Mouse (Mus musculus) embryonic facial prominence, embryonic 10.5 days (tissue): ENCODE results near the gene Tmem229a. TPM values are rescaled to one million over a fixed set of nuclear protein-coding genes. Genes with fewer than 3 reads are reported as not detected.

Source experiments
- DNase-seq: peaks from one replicate; pipeline ENCODE4 v3.0.0-alpha.2; 2017; ENCODE audit warnings: low spot score
- H3K27ac ChIP-seq: fragments of 300-500 bp; sonication (generic); replicated peaks from 2 replicates; pipeline ENCODE4 v1.5.1; 2016; ENCODE audit warnings: mild to moderate bottlenecking
- H3K27me3 ChIP-seq: fragments of 300-500 bp; sonication (generic); replicated peaks from 2 replicates; pipeline ENCODE4 v1.6.1; 2016; ENCODE audit warnings: low read depth, mild to moderate bottlenecking; ENCODE audit not compliant: poor library complexity, severe bottlenecking
- H3K36me3 ChIP-seq: fragments of 300-500 bp; sonication (generic); replicated peaks from 2 replicates; pipeline ENCODE4 v1.6.1; 2016; ENCODE audit warnings: mild to moderate bottlenecking, moderate library complexity
- H3K4me1 ChIP-seq: fragments of 300-500 bp; sonication (generic); 2 replicates; pipeline ENCODE4 v1.6.1; 2016
- H3K4me3 ChIP-seq: fragments of 300-500 bp; sonication (generic); 2 replicates; pipeline ENCODE4 v1.5.1; 2016; ENCODE audit warnings: mild to moderate bottlenecking, moderate library complexity
- H3K9me3 ChIP-seq: fragments of 300-500 bp; sonication (generic); 2 replicates; pipeline ENCODE4 v1.6.1; 2016; ENCODE audit warnings: mild to moderate bottlenecking
- WGBS: fragments of 180-500 bp; shearing (Covaris S2); methylation state at CpG from one replicate; pipeline ENCODE4 v1.1.7; 2016; 5-methylcytosine and 5-hydroxymethylcytosine counted together
- polyA plus RNA-seq: library from polyadenylated mRNA; unstranded; fragments of >200 nt; fragmentation: Nextera tagmentation; extraction: Ambion mirVana; gene quantifications from 2 replicates; pipeline ENCODE4 v1.2.1, GENCODE M21; 2016

Gene Tmem229a
- 0.64 and 0.69 TPM in 2 replicates for polyA plus RNA-seq

DNA sequence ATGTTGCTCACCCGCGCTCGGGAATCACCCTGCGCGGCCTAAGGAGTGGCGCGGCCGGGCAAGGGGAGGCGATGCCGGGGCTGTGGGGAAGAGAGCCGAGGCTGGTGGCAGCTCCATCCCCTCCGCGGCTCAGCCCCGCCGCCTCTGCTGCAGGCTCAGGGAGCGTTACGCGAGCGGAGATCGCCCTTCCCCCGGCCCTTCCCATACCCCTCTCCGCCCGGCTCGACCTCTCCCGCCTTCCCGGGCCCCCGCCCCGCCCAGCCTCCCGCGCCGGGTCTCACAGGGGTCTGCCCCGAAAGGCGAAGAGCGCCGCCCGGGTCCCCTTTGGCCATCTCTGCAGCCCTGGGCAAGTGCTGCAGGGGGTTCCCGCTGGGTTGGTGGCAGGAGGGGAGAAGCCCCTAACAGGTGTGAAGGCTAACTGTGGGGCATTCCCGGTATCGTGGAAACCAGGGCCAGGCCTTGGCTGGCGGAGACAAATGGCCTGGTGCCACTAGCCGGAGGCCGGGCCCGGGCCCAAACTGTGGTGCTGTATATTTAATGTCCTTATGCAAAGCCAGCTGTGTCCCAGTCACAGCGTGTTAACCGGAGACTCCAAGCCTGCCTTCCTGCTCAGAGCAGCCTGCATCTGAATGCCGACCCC, at the start of gene Tmem229a:
Gene Tmem229a (minus strand): TSS at position 352 of the 640 bp plus-strand sequence.
- H3K27me3 ChIP-seq: peaks cover 23% of the 10 kb centered on the region
- no peaks in the 10 kb centered on the region for H3K36me3 ChIP-seq
- peak within 1 kb of the TSS; percentile 73 for H3K4me3 ChIP-seq
- WGBS: under 1% methylated on average over 45 of the region's 46 CpGs
- peaks cover 22% of the 10 kb centered on the region for H3K4me1 ChIP-seq
- DNase-seq: peak; percentile 75
- H3K27ac ChIP-seq: peak within 1 kb of the TSS; percentile 83
- H3K9me3 ChIP-seq: no peaks in the 10 kb centered on the region

DNA sequence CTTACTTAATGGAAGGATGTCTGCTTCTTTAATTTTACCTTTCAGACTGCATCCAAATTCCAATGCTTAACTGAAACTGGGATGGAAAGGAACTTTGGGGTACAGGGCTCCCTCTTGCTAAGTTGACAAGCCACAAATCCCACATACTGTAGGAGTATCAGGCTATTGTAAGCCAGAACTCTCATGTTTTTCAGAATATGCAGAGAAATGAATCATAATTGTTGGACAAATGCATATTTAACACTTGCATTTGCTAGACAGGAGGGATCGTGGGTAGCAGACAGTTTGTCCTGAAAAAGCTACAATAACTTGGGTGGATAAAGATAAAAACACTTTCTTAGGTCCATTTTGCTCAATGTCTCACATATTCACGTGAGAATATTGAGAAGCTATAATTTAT, 37.7 kb upstream of the Tmem229a start:
- 71% methylated on average over 2 of the region's 2 CpGs for WGBS
- Histone ChIP-seq H3K36me3 (no peaks in the 10 kb centered on the region), H3K27ac (no peak overlapping the region), H3K4me3 (no peak overlapping the region), H3K27me3 (no peaks in the 10 kb centered on the region), H3K9me3 (no peaks in the 10 kb centered on the region), H3K4me1 (no peaks in the 10 kb centered on the region)
- no peak for DNase-seq

DNA sequence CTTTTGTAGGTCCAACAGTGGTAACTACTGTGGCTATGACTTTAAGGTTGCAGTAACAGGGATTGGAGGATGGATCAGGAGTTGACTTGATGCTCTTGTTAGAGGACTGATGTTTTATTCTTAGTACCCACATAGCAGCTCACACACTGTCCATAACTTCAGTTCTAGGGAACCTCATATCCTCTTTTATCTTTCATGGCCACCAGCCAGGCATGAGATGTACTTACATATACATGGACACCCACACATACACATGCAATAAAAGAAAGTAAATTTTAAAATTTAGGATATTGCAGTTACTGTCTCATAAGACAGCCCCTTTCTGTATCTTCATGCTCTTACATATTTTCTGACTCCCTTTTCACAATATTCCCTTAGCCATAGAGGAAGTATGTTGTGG, 33.7 kb upstream of the Tmem229a start:
- no peak for DNase-seq
- Histone ChIP-seq H3K27ac (no peak overlapping the region), H3K4me3 (no peak overlapping the region), H3K4me1 (no peaks in the 10 kb centered on the region), H3K36me3 (no peaks in the 10 kb centered on the region), H3K9me3 (no peaks in the 10 kb centered on the region), H3K27me3 (no peaks in the 10 kb centered on the region)

GRCm38 (mm10) chr6:24976176-24976575, 20.1 kb upstream of the Tmem229a start:
- no peak for DNase-seq
- no peaks in the 10 kb centered on the region for H3K27me3 ChIP-seq
- H3K9me3 ChIP-seq: no peaks in the 10 kb centered on the region
- H3K36me3 ChIP-seq: no peaks in the 10 kb centered on the region
- WGBS: 52% methylated on average over 2 of the region's 2 CpGs
- H3K4me1 ChIP-seq: no peaks in the 10 kb centered on the region
- H3K4me3 ChIP-seq: no peak overlapping the region
- no peak overlapping the region for H3K27ac ChIP-seq

DNA sequence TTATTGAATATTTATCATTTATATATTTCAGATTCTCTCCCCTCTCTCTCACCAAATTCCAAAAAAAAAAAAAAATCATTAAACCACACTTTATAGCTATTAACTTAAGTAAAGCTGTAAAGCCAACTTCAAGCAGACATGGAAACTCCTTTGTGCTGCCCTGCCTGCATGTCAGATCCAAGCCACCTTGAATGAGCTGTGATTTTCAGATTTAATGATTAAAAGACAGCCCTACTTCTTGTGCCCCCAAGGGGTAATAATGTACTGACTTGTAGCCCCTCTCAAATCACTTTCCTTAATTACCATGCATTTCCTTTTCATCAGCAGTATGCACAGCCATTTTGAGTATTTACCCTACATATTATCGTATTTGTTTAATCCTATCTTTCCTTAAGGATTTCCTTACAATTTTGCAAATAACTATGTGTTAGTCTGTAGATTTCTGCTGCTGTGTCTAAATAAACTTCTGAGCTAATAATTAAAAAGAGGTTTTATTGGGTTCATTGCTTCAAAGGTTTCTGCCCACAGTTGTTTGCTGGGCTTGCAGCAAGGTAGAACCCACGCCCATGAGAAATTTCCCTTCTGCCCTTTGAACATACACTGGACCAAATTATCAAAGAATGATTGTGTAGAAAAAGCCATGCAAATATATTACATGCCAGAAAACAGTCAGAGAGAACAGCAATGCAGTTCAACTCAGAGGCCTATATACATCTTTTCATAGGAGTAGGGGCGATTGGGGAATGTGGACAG, 12.6 kb upstream of the Tmem229a start:
- 84% methylated on average over 3 of the region's 3 CpGs for WGBS

DNA sequence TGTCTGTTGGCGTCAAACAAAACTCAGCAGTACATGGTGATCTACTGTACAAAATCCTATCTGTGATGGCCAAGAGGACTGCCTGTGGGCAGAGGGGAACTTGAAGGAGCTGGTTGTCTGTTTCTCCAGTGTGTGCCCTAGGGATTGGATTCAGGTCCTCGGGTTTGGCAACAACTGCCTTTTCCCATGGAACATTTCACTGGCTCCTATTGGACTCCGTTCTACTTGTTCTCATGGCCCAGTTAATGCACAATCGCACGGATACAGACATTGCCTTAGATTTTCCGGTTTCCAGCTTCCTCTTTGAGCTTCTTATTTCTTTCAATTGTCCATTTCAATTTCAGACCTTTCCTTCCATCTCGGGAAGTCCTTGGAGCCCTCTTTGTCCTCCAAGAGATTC, 11.6 kb upstream of the Tmem229a start:
- Histone ChIP-seq H3K36me3 (no peaks in the 10 kb centered on the region), H3K4me1 (no peaks in the 10 kb centered on the region), H3K27me3 (no peaks in the 10 kb centered on the region), H3K9me3 (no peaks in the 10 kb centered on the region), H3K4me3 (no peak overlapping the region), H3K27ac (no peak overlapping the region)
- no peak for DNase-seq
- 87% methylated on average over 7 of the region's 7 CpGs for WGBS

More for the DNA sequence above, 12.6 kb upstream of the Tmem229a start:
- Histone ChIP-seq H3K36me3 (no peaks in the 10 kb centered on the region), H3K27me3 (no peaks in the 10 kb centered on the region), H3K27ac (no peak overlapping the region), H3K4me1 (no peaks in the 10 kb centered on the region), H3K4me3 (no peak overlapping the region), H3K9me3 (no peaks in the 10 kb centered on the region)
- DNase-seq: no peak

DNA sequence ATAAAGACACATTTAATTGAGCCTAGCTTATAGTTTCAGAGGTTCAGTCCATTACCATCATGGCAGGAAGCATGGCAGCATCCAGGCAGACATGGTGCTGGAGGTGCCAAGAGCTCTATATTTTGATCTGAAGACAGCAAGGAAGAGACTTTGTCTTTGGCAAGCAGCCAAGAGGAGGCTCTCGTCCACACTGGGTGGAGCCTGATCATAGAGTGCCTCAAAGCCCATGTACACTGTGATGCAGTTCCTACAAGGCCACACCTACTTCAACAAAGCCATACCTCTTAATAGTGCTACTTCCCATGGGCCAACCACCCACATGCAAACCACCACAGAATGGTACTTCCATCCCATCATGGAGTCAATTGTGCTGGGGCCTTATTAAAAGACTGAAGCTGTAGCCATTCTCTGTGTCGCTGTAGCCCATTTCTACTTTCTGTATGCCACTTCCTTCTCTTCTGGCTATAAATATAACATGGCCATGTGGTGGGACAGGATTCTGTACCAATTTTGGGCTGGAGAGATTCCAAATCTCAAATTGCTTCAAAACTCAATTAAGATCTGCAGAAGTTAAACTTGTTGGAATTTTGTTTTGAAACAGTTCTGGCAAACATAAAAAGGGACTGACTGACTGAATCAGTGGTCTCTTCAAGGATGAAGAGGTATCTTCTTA, 10.0 kb upstream of the Tmem229a start:
- no peak for DNase-seq
- WGBS: 80% methylated on average over 2 of the region's 2 CpGs
- Histone ChIP-seq H3K27ac (no peak overlapping the region), H3K9me3 (no peaks in the 10 kb centered on the region), H3K36me3 (no peaks in the 10 kb centered on the region), H3K4me1 (no peaks in the 10 kb centered on the region), H3K27me3 (no peaks in the 10 kb centered on the region), H3K4me3 (no peak overlapping the region)

DNA sequence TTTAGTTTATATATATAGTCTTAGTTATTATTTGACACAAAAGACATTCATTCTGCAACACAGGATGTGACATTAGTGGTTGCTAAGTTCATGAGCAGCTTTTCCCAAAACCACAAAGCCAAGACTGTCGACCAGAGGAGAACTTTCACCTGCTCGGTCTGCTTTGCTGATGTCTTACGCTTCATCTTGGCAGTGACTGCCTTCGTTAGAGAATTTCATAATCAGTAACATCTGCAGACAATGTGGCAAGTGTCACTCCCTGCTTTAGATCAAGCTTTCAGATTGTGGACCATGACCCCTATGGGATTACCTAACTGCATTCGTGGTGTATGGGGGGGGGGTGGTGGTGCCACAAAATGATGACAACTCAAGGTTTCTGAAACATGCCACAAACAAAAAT, 7.7 kb upstream of the Tmem229a start:
- Histone ChIP-seq H3K27ac (no peak overlapping the region), H3K36me3 (no peaks in the 10 kb centered on the region), H3K4me3 (no peak overlapping the region), H3K4me1 (no peaks in the 10 kb centered on the region), H3K9me3 (no peaks in the 10 kb centered on the region), H3K27me3 (no peaks in the 10 kb centered on the region)
- 81% methylated on average over 5 of the region's 5 CpGs for WGBS
- no peak for DNase-seq

GRCm38 (mm10) chr6:24956586-24956973, 483 bp upstream of the Tmem229a start:
- Histone ChIP-seq H3K36me3 (no peaks in the 10 kb centered on the region), H3K27me3 (peaks cover 23% of the 10 kb centered on the region), H3K4me1 (peaks cover 22% of the 10 kb centered on the region), H3K4me3 (peak overlapping the region; percentile 73), H3K9me3 (no peaks in the 10 kb centered on the region), H3K27ac (no peak overlapping the region; the same call in 1 of the 2 replicates)
- 9% methylated on average over 4 of the region's 5 CpGs for WGBS
- DNase-seq: no peak

GRCm38 (mm10) chr6:24955131-24955945, 759 bp downstream of the Tmem229a start:
- DNase-seq: peak; percentile 79
- Histone ChIP-seq H3K27me3 (peaks cover 23% of the 10 kb centered on the region), H3K36me3 (no peaks in the 10 kb centered on the region), H3K4me1 (peaks cover 22% of the 10 kb centered on the region), H3K4me3 (peak overlapping the region; percentile 73), H3K9me3 (no peaks in the 10 kb centered on the region), H3K27ac (peak overlapping the region; percentile 83)
- WGBS: under 1% methylated on average over 91 of the region's 91 CpGs

DNA sequence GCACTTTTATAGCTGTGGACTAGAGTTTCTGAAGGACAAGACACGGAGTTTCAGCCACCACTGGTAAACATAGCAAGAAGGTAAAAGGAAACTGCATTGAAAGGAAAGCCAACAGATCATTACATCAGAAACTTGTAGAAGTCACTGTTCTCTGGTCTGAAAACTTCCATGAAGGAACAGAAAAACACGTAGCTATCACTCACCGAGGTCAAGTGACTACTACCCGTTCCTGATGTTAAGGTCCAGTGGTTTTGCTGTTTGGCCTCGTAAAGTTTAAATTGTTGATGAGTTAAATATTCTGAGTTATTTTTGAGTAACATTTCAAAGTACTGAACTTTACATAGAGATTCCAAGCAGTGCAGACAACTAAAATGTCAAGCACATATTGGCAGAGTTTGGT, 2.0 kb downstream of the Tmem229a start:
- Histone ChIP-seq H3K27me3 (peaks cover 23% of the 10 kb centered on the region), H3K4me3 (no peak overlapping the region), H3K27ac (no peak overlapping the region), H3K4me1 (peaks cover 22% of the 10 kb centered on the region), H3K36me3 (no peaks in the 10 kb centered on the region), H3K9me3 (no peaks in the 10 kb centered on the region)
- no peak for DNase-seq
- WGBS: 84% methylated on average over 5 of the region's 5 CpGs

GRCm38 (mm10) chr6:24952341-24952740, 3.8 kb downstream of the Tmem229a start:
- Histone ChIP-seq H3K4me3 (no peak overlapping the region), H3K9me3 (no peaks in the 10 kb centered on the region), H3K27ac (no peak overlapping the region), H3K36me3 (no peaks in the 10 kb centered on the region), H3K27me3 (peaks cover 23% of the 10 kb centered on the region), H3K4me1 (peaks cover 22% of the 10 kb centered on the region)
- DNase-seq: no peak
- 73% methylated on average over 5 of the region's 5 CpGs for WGBS
